Comparison of ENCODE assay signal across 7 mouse cellular contexts in the genomic region with DNA sequence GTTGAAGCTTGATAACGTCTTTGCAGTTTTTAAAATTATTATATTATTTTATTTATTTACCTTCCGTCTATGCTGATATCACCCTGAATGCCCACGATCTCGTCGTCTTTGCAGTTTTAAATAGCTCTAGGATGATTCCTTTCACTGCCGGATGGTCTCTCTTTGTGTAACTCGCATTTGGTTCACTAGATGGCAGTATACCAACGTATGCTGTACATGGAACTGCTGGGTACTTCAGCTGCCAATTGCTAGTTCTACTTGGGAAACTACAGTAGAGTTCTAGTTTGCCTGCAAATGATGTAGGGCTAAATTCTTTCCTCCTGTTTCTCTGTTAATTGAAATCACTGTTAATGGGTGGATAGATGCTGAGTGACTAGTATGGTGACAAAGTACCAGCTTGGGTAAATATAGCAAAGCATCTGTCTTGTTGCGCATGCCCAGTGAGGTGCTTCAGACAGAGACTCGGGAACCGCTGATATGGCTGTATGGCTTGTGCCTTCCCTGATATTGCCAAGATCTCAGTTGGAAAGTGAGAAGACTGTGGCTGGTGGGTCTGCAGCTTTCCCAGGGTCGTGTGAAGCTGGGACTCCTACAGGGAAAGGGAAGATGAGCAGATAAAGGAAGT. TPM values are rescaled to one million over a fixed set of nuclear protein-coding genes. Genes with fewer than 3 reads are reported as not detected.
A peak's percentile ranks its signal among the peaks of the same experiment; 100 is the strongest.
DNase-seq lines count a peak whose midpoint lies in the region; ATAC-seq and TF ChIP-seq lines count a peak whose summit lies in the region.

No protein-coding gene starts in this region.

- 21% methylated on average over 12 of the region's 12 CpGs for WGBS in cerebellum, adult 2 months
- 33% methylated on average over 12 of the region's 12 CpGs for WGBS in kidney, embryonic 16.5 days
- 28% methylated on average over 12 of the region's 12 CpGs for WGBS in liver, embryonic 14.5 days (ENCODE audit: insufficient replicate concordance)

- peak; percentile 46; the same call in 1 of the 2 replicates for TF ChIP-seq CTCF in cerebellum, adult 2 months (IDR thresholded peaks at IDR 0.05; ENCODE audit: borderline replicate concordance, insufficient read depth, low read depth, low read length)
- peak; percentile 69 for TF ChIP-seq CTCF in liver, embryonic 14.5 days (IDR thresholded peaks at IDR 0.05; ENCODE audit: low read depth)

- peak; percentile 67 for ATAC-seq in CD4-positive, CD25-positive, alpha-beta regulatory T cell, adult 4 months
- peak; percentile 67; the same call in 1 of the 2 replicates for ATAC-seq in kidney, embryonic 16.5 days (ENCODE audit: low FRiP score, low TSS enrichment)
- ATAC-seq in liver, embryonic 14.5 days (ENCODE audit: insufficient read depth) = no peak

- no peaks in the 10 kb centered on the region for H3K36me3 ChIP-seq in kidney, embryonic 16.5 days (ENCODE audit: insufficient read depth, low read length)
- no peaks in the 10 kb centered on the region for H3K36me3 ChIP-seq in liver, embryonic 14.5 days (replicated peaks; ENCODE audit: control insufficient read depth, insufficient read depth, low read depth)

- TF ChIP-seq EP300 in liver, embryonic 14.5 days (IDR thresholded peaks at IDR 0.05; ENCODE audit: low read depth) = no peak

- no peak overlapping the region for H3K4me3 ChIP-seq in cerebellum, adult 2 months (replicated peaks; ENCODE audit: insufficient read depth, low read depth, low read length)
- H3K4me3 ChIP-seq in kidney, embryonic 16.5 days (ENCODE audit: low read length) = no peak overlapping the region
- H3K4me3 ChIP-seq in liver, embryonic 14.5 days (ENCODE audit: insufficient read depth in 1 of 2, low read depth in 2 of 2, low read length in 2 of 2) = no peak overlapping the region

- no peak overlapping the region for H3K27ac ChIP-seq in cerebellum, adult 2 months (ENCODE audit: insufficient read depth, low read length)
- H3K27ac ChIP-seq in kidney, embryonic 16.5 days (ENCODE audit: low read length) = no peak overlapping the region
- no peak overlapping the region for H3K27ac ChIP-seq in liver, embryonic 14.5 days

- no peaks in the 10 kb centered on the region for H3K27me3 ChIP-seq in cerebellum, adult 2 months (ENCODE audit: control insufficient read depth, insufficient read depth, low read length)
- H3K27me3 ChIP-seq in kidney, embryonic 16.5 days (ENCODE audit: insufficient read depth, low read length) = no peaks in the 10 kb centered on the region
- no peaks in the 10 kb centered on the region for H3K27me3 ChIP-seq in liver, embryonic 14.5 days (ENCODE audit: control insufficient read depth, insufficient read depth, low read length)

- no peak overlapping the region for H3K9ac ChIP-seq in kidney, embryonic 16.5 days (replicated peaks; ENCODE audit: low read length)
- no peak overlapping the region for H3K9ac ChIP-seq in liver, embryonic 14.5 days (replicated peaks)

- H3K4me2 ChIP-seq in kidney, embryonic 16.5 days (replicated peaks; ENCODE audit: low read depth, low read length) = no peak overlapping the region
- H3K4me2 ChIP-seq in liver, embryonic 14.5 days (ENCODE audit: low read depth) = no peak overlapping the region

- TF ChIP-seq POLR2A in cerebellum, adult 2 months (IDR thresholded peaks at IDR 0.05; ENCODE audit: borderline replicate concordance, insufficient read depth, low read length) = no peak

- DNase-seq in 3T3-L1 (ENCODE audit: low read depth, low spot score) = peak; percentile 93
- DNase-seq in cerebellum, adult 2 months = peak; percentile 34 to 59
- peak; percentile 12 to 55 for DNase-seq in frontal cortex, postnatal 25 days (ENCODE audit: low spot score in 2 of 2)
- DNase-seq in liver, embryonic 14.5 days (ENCODE audit: low read depth in 3 of 3, low spot score in 3 of 3) = peak in 2 of 3 experiments; percentile 25 to 26
- DNase-seq in right cerebral cortex, adult 2 months (ENCODE audit: low spot score in 2 of 2) = peak; percentile 80 to 83

- H3K9me3 ChIP-seq in kidney, embryonic 16.5 days (ENCODE audit: low read length) = no peaks in the 10 kb centered on the region
- H3K9me3 ChIP-seq in liver, embryonic 14.5 days (ENCODE audit: control insufficient read depth, low read length) = no peaks in the 10 kb centered on the region

- no peaks in the 10 kb centered on the region for H3K4me1 ChIP-seq in cerebellum, adult 2 months (ENCODE audit: control insufficient read depth, insufficient read depth, low read length)
- no peaks in the 10 kb centered on the region for H3K4me1 ChIP-seq in kidney, embryonic 16.5 days (ENCODE audit: insufficient read depth, low read length)
- no peaks in the 10 kb centered on the region for H3K4me1 ChIP-seq in liver, embryonic 14.5 days (replicated peaks; ENCODE audit: control insufficient read depth in 2 of 2, insufficient read depth in 2 of 2, low read length in 1 of 2)

RNA-seq across cellular contexts. Expression of a gene that starts 22.6 kb away (rescaled TPM):
- 10 to 100 TPM; 57.6 to 61.6 TPM for polyA plus RNA-seq in CD4-positive, CD25-positive, alpha-beta regulatory T cell, adult 4 months (2017; shearing (Covaris generic))
- polyA plus RNA-seq in cerebellum, adult 2 months (2012; rRNA removed) = 28.5 and 32.3 TPM in 2 replicates
- polyA plus RNA-seq in kidney, embryonic 16.5 days (2015; fragmentation: Nextera tagmentation; extraction: Ambion mirVana) = 79.0 and 83.6 TPM in 2 replicates
- 8.5 and 12.9 TPM in 2 replicates for polyA plus RNA-seq in liver, embryonic 14.5 days (2012; rRNA removed)
- 25.3 and 26.3 TPM in 2 replicates for polyA plus RNA-seq in liver, embryonic 14.5 days (2014; fragmentation: Nextera tagmentation; extraction: Ambion mirVana)

RNA-seq across cellular contexts. Expression of a gene that starts 49.2 kb away (rescaled TPM):
- not detected for polyA plus RNA-seq in CD4-positive, CD25-positive, alpha-beta regulatory T cell, adult 4 months (2017; shearing (Covaris generic))
- 0.26 TPM in 1 of 2 replicates, not detected in the other for polyA plus RNA-seq in cerebellum, adult 2 months (2012; rRNA removed)
- polyA plus RNA-seq in kidney, embryonic 16.5 days (2015; fragmentation: Nextera tagmentation; extraction: Ambion mirVana) = not detected in 2 replicates
- not detected in 2 replicates for polyA plus RNA-seq in liver, embryonic 14.5 days (2012; rRNA removed)
- not detected in 2 replicates for polyA plus RNA-seq in liver, embryonic 14.5 days (2014; fragmentation: Nextera tagmentation; extraction: Ambion mirVana)

RNA-seq across cellular contexts. Expression of a gene that starts 54.9 kb away (rescaled TPM):
- 1 to 10 TPM; 8.4 to 9.6 TPM for polyA plus RNA-seq in CD4-positive, CD25-positive, alpha-beta regulatory T cell, adult 4 months (2017; shearing (Covaris generic))
- 1.8 and 1.9 TPM in 2 replicates for polyA plus RNA-seq in cerebellum, adult 2 months (2012; rRNA removed)
- polyA plus RNA-seq in kidney, embryonic 16.5 days (2015; fragmentation: Nextera tagmentation; extraction: Ambion mirVana) = 0.51 and 0.87 TPM in 2 replicates
- 0.08 TPM in 1 of 2 replicates, not detected in the other for polyA plus RNA-seq in liver, embryonic 14.5 days (2012; rRNA removed)
- 0.16 TPM in 1 of 2 replicates, not detected in the other for polyA plus RNA-seq in liver, embryonic 14.5 days (2014; fragmentation: Nextera tagmentation; extraction: Ambion mirVana)

Comparison
In these comparisons a context has a peak if more than half of its experiments do, and no peak if none do; other contexts are left out.
1. DNase-seq: peak in every context shown above with its lines; median percentile 93 in 3T3-L1; 82 in right cerebral cortex, adult 2 months; 46 in cerebellum, adult 2 months; 34 in frontal cortex, postnatal 25 days; 26 in liver, embryonic 14.5 days.